Mouse (Mus musculus): Measurements from ENCODE around the gene Sec24b.

GRCm38 (mm10) chr3:130075746-130076145, 14.4 kb upstream of the Sec24b start:
- TF ChIP-seq EP300 (IDR thresholded peaks at IDR 0.05; ENCODE audit: insufficient read depth, low read depth, low read length) (no peak), POLR2A (IDR thresholded peaks at IDR 0.05; ENCODE audit: insufficient read depth, low read depth, low read length) (no peak), CTCF (IDR thresholded peaks at IDR 0.05) (no peak)

Measured in heart, adult 2 months (tissue).